In genomic region chr2:128770557-128770956, GRCm38 (mm10) we compare ENCODE assay signal across 20 mouse cellular contexts. TPM values are rescaled to one million over a fixed set of nuclear protein-coding genes. Genes with fewer than 3 reads are reported as not detected.
DNase-seq lines count a peak whose midpoint lies in the region; ATAC-seq and TF ChIP-seq lines count a peak whose summit lies in the region.
"Had no signal": no experiment of that assay in that cellular context is flagged by ENCODE, and none has a peak within 500 bp of the region (broad histone marks: within the 10 kb centered on the region; RNA-seq: fewer than 3 reads in every experiment).

No protein-coding gene starts in this region.

- no peak for ATAC-seq in frontal cortex, adult (ENCODE audit: low TSS enrichment)
- ATAC-seq: activated CD4-positive, CD25-positive, alpha-beta regulatory T cell, adult 4 months; forebrain, embryonic 13.5 days; forebrain, embryonic 15.5 days; forebrain, postnatal 0 days had no signal

- peak; percentile 47 for DNase-seq in 3T3-L1 (ENCODE audit: low read depth, low spot score)
- no peak for DNase-seq in left cerebral cortex, postnatal 25 days (ENCODE audit: low spot score in 2 of 2)
- DNase-seq: adrenal gland, adult 8-10 months; adrenal gland, postnatal 14 days; adrenal gland, postnatal 36 days; B cell, adult 2 months; cerebellum, adult 11-12 months; cerebellum, adult 2 months; cerebellum, adult 9-10 months; cerebellum, postnatal 25 days; forebrain, postnatal 0 days had no signal

- H3K4me2 ChIP-seq in myocyte (ENCODE audit: low read depth), result peak overlapping the region; percentile 51
- H3K4me2 ChIP-seq: embryonic facial prominence, embryonic 12.5 days; forebrain, embryonic 13.5 days; forebrain, embryonic 15.5 days had no signal

- no peaks in the 10 kb centered on the region for H3K27me3 ChIP-seq in C2C12 (ENCODE audit: control insufficient read depth, insufficient read depth, insufficient read length)
- no peaks in the 10 kb centered on the region for H3K27me3 ChIP-seq in myocyte (ENCODE audit: control insufficient read depth, insufficient read depth, insufficient read length)
- H3K27me3 ChIP-seq: embryonic facial prominence, embryonic 12.5 days; forebrain, embryonic 13.5 days; forebrain, embryonic 15.5 days; Patski had no signal

- no peaks in the 10 kb centered on the region for H3K79me2 ChIP-seq in C2C12 (ENCODE audit: control insufficient read depth, insufficient read depth)
- H3K79me2 ChIP-seq in myocyte (ENCODE audit: control insufficient read depth, insufficient read depth), result no peaks in the 10 kb centered on the region

- H3K79me3 ChIP-seq in C2C12 (ENCODE audit: low read depth), result no peaks in the 10 kb centered on the region

- H3K36me3 ChIP-seq in C2C12 (ENCODE audit: control insufficient read depth, insufficient read depth), result peaks cover 11% of the 10 kb centered on the region
- no peaks in the 10 kb centered on the region for H3K36me3 ChIP-seq in myocyte (ENCODE audit: control insufficient read depth, insufficient read depth)
- H3K36me3 ChIP-seq: forebrain, embryonic 15.5 days had no signal

- intact Hi-C loops in left cerebral cortex, postnatal 25 days (cut with DNase I), result no loop called here

- no peak for TF ChIP-seq POLR2A in myocyte (IDR thresholded peaks at IDR 0.05; ENCODE audit: insufficient read length, low read depth)

- no peak for TF ChIP-seq CTCF in C2C12 (IDR thresholded peaks at IDR 0.05; ENCODE audit: control insufficient read depth, insufficient read depth, insufficient read length)

- H3K4me3 ChIP-seq in C2C12 (ENCODE audit: insufficient read depth, poor library complexity, severe bottlenecking) (no peak overlapping the region), myocyte (no peak overlapping the region)
- H3K4me3 ChIP-seq: embryonic facial prominence, embryonic 10.5 days; embryonic facial prominence, embryonic 12.5 days; forebrain, embryonic 13.5 days; forebrain, embryonic 15.5 days had no signal

- H3ac ChIP-seq in C2C12 (ENCODE audit: control insufficient read depth, insufficient read length, low read depth) (no peak overlapping the region), myocyte (ENCODE audit: control insufficient read depth, insufficient read length) (no peak overlapping the region)

TF ChIP-seq in C2C12, 6 proteins besides CTCF, POLR2A, EP300 and RAD21:
- TF ChIP-seq FOSL1 (IDR thresholded peaks at IDR 0.05; ENCODE audit: insufficient read depth, low read length, poor library complexity, severe bottlenecking) (no peak), MYOD1 (IDR thresholded peaks at IDR 0.05; ENCODE audit: control insufficient read depth, insufficient read length, low read depth) (peak; percentile 81), MAX (IDR thresholded peaks at IDR 0.05) (peak; percentile 47), USF1 (IDR thresholded peaks at IDR 0.05; ENCODE audit: low read depth) (no peak), MYOG (IDR thresholded peaks at IDR 0.05; ENCODE audit: control insufficient read depth, extremely low read depth, insufficient read length) (no peak), CEBPB (IDR thresholded peaks at IDR 0.05; ENCODE audit: low read depth) (no peak)

TF ChIP-seq in myocyte, 11 proteins besides CTCF, POLR2A, EP300 and RAD21:
- TF ChIP-seq MYOD1 (IDR thresholded peaks at IDR 0.05; ENCODE audit: control insufficient read depth in 1 of 3, insufficient read length in 2 of 3, low read depth in 2 of 3) (peak in 2 of 3 experiments; percentile 50), TCF3 (IDR thresholded peaks at IDR 0.05; ENCODE audit: insufficient read length, low read depth) (no peak)

RNA-seq across cellular contexts. Expression of gene Tmem87b, which starts 47.4 kb away (rescaled TPM):
- polyA plus RNA-seq in C2C12 (2012; fragmentation: generic; extraction: Trizol), result 4.5 TPM
- 5.4 TPM for polyA plus RNA-seq in myocyte (2012; fragmentation: generic; extraction: Trizol)
- total RNA-seq in left cerebral cortex, postnatal 25 days (2021), result 10 to 100 TPM; 34.9 to 35.7 TPM
